Mouse (Mus musculus) liver, postnatal 0 days (tissue): ENCODE results near the gene Pde6c. TPM values are rescaled to one million over a fixed set of nuclear protein-coding genes. Genes with fewer than 3 reads are reported as not detected.
A peak's percentile ranks its signal among the peaks of the same experiment; 100 is the strongest.

Experiments
- ATAC-seq: fragments of 200-750 bp; cut with Nextera tagmentation; 2 replicates; pipeline ENCODE4 v1.8.0; 2017; ENCODE audit warnings: mild to moderate bottlenecking, moderate library complexity
- DNase-seq: peaks from one replicate; pipeline ENCODE4 v3.0.0-alpha.2; 2016
- H3K27ac ChIP-seq: fragments of 300-500 bp; sonication (generic); 2 replicates; pipeline ENCODE4 v1.5.1; 2014; ENCODE audit warnings: antibody characterized with exemption, moderate library complexity, mild to moderate bottlenecking, low read depth
- H3K27me3 ChIP-seq: fragments of 300-500 bp; sonication (generic); 2 replicates; pipeline ENCODE4 v1.6.1; 2014; ENCODE audit warnings: low read length, control low read depth, mixed read lengths; ENCODE audit not compliant: insufficient read depth
- H3K36me3 ChIP-seq: fragments of 300-500 bp; sonication (generic); replicated peaks from 2 replicates; pipeline ENCODE4 v1.6.1; 2014; ENCODE audit warnings: mild to moderate bottlenecking, control low read depth, low read length, moderate library complexity, mixed read lengths; ENCODE audit not compliant: insufficient read depth
- H3K4me1 ChIP-seq: fragments of 300-500 bp; sonication (generic); 2 replicates; pipeline ENCODE4 v1.6.1; 2014; ENCODE audit warnings: antibody characterized with exemption, mild to moderate bottlenecking, control low read depth; ENCODE audit not compliant: insufficient read depth
- H3K4me2 ChIP-seq: fragments of 300-500 bp; sonication (generic); 2 replicates; pipeline ENCODE4 v1.6.1; 2014; ENCODE audit warnings: low read depth, mild to moderate bottlenecking, low read length, moderate library complexity, mixed read lengths
- H3K4me3 ChIP-seq: fragments of 300-500 bp; sonication (generic); 2 replicates; pipeline ENCODE4 v1.5.1; 2014; ENCODE audit warnings: low read depth, low read length
- H3K9ac ChIP-seq: fragments of 300-500 bp; sonication (generic); replicated peaks from 2 replicates; pipeline ENCODE4 v1.6.1; 2014; ENCODE audit warnings: mild to moderate bottlenecking, moderate library complexity
- H3K9me3 ChIP-seq: fragments of 300-500 bp; sonication (generic); 2 replicates; pipeline ENCODE4 v1.6.1; 2016; ENCODE audit warnings: mild to moderate bottlenecking, control low read depth, low read length, mixed read lengths
- CTCF ChIP-seq: sonication (generic); IDR thresholded peaks from 2 replicates; pipeline ENCODE4 v1.5.1; 2016; ENCODE audit warnings: antibody characterized with exemption, low read depth
- EP300 ChIP-seq: IDR thresholded peaks from 2 replicates; pipeline ENCODE4 v1.6.1; 2016; ENCODE audit warnings: antibody characterized with exemption, low read depth, mild to moderate bottlenecking
- WGBS: fragments of 180-500 bp; shearing (Covaris S2); extraction: QIAGEN DNeasy Blood & Tissue Kit; methylation state at CpG from one replicate; pipeline ENCODE4 v1.1.7; 2014; ENCODE audit not compliant: insufficient replicate concordance; 5-methylcytosine and 5-hydroxymethylcytosine counted together
- polyA plus RNA-seq: library from polyadenylated mRNA; unstranded; fragments of >200 nt; fragmentation: Nextera tagmentation; extraction: Ambion mirVana; gene quantifications from 2 replicates; pipeline ENCODE4 v1.2.1, GENCODE M21; 2015

Pde6c gene
- polyA plus RNA-seq, 1 experiment from 2014 or later: 24.7 TPM

DNA sequence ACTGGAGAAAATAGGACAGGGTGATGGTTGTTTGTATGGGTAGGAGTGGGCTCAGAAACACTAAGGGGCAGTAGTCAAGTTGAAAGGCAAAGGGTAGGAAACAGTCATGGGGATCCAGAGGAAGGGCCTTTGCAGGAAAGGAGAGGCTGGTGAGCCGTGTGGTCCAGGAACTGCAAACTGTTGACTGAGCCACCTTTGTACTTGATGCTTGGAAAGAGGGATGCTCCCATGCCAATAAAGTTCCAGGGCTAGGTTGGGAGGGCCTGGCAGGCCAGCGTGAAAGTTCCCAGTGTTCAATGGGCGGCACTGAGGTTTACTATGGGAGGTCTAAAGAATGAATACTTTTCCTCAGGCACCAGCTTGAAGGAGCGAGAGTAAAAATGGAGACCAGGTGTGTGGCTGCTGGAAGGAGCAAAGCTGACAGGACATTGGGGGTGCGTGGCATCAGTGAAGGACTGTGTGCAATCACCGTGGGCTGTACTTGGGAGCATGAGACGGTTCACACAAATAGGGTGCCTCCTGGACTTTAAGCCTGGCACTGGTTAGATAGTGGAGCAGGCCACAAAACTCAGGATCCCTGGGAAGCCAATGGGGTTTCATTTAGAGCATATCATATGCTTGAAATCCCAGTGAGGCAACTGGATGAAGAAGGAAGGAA is 17.6 kb upstream of the Pde6c start:
- DNase-seq (peak; percentile 42), ATAC-seq (peak; percentile 62)
- Histone ChIP-seq H3K36me3 (peaks cover 3% of the 10 kb centered on the region), H3K9ac (no peak overlapping the region), H3K4me2 (no peak overlapping the region), H3K4me1 (no peaks in the 10 kb centered on the region), H3K27me3 (no peaks in the 10 kb centered on the region), H3K27ac (no peak overlapping the region; the same call in 1 of the 2 replicates), H3K9me3 (no peaks in the 10 kb centered on the region), H3K4me3 (no peak overlapping the region)
- TF ChIP-seq EP300 (no peak), CTCF (no peak)
- 67% methylated on average over 7 of the region's 7 CpGs for WGBS

DNA sequence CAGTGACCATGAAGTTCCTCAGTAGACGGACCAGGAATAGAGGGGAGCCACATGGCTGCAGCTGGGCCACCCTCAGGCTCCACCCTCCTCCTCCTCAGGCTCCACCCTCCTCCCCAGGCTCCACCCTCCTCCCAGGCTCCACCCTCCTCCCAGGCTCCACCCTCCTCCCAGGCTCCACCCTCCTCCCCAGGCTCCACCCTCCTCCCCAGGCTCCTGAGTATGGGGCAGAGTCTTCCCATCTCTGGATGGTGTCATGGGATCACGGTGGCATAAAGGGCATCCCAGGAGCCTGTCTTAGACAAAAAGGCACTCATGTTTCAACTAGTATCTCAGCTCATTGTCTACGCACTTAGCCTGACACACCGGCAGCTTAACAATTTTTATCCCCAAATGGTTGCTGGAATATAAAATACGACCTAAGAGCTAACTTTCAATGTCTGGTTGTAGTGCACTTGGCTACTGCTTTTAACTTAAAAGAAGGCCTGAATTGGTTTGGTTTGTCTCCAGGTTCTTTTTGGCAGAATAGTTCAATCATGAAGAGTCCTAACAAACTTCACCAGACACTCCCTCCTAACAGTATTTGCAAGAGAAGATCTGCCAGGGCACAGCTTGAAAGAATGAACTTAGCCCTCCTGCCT is 12.3 kb upstream of the Pde6c start:
- 70% methylated on average over 5 of the region's 5 CpGs for WGBS

DNA sequence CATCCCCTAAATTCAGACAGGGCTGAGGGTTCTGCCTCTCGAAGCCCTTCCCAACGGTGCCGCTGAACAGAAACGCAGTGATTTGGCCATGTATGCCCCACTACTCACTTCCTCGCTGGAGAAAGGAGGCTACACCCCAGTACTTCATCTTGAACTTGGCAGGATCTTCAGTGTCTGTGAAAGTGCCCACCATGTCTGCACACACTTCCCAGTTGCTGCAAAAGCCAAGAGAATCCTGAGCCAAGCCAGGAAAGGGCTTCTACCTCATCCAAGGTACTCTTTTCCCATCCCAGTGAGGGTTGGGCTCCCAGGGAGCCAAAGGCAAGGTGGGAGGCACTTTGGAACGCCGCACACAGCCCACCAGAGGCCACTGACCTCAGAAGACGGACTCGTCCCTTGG is 8.7 kb upstream of the Pde6c start:
- DNase-seq: no peak
- Histone ChIP-seq H3K27ac (peak overlapping the region; percentile 100), H3K4me3 (peak overlapping the region; percentile 46), H3K9me3 (no peaks in the 10 kb centered on the region), H3K4me1 (peaks cover 3% of the 10 kb centered on the region; the same call in 1 of the 2 replicates), H3K27me3 (peaks cover 10% of the 10 kb centered on the region; the same call in 1 of the 2 replicates), H3K9ac (peak overlapping the region; percentile 71), H3K4me2 (peak overlapping the region; percentile 69), H3K36me3 (no peaks in the 10 kb centered on the region)
- WGBS: 15% methylated on average over 9 of the region's 9 CpGs
- ATAC-seq: no peak
- TF ChIP-seq CTCF: no peak
- no peak for TF ChIP-seq EP300

More for the DNA sequence above, 12.3 kb upstream of the Pde6c start:
- ATAC-seq (peak; percentile 49), DNase-seq (peak; percentile 63)
- TF ChIP-seq CTCF (no peak), EP300 (no peak)
- H3K36me3 ChIP-seq: peaks cover 3% of the 10 kb centered on the region
- no peaks in the 10 kb centered on the region for H3K4me1 ChIP-seq
- H3K9ac ChIP-seq: no peak overlapping the region
- peaks cover 10% of the 10 kb centered on the region; the same call in 1 of the 2 replicates for H3K27me3 ChIP-seq
- H3K4me2 ChIP-seq: peak overlapping the region; percentile 69
- peak overlapping the region; percentile 100 for H3K27ac ChIP-seq
- 0 out of 2 replicates have a peak overlapping the region, but pooled peaks have one; percentile 9 for H3K4me3 ChIP-seq
- H3K9me3 ChIP-seq: no peaks in the 10 kb centered on the region

DNA sequence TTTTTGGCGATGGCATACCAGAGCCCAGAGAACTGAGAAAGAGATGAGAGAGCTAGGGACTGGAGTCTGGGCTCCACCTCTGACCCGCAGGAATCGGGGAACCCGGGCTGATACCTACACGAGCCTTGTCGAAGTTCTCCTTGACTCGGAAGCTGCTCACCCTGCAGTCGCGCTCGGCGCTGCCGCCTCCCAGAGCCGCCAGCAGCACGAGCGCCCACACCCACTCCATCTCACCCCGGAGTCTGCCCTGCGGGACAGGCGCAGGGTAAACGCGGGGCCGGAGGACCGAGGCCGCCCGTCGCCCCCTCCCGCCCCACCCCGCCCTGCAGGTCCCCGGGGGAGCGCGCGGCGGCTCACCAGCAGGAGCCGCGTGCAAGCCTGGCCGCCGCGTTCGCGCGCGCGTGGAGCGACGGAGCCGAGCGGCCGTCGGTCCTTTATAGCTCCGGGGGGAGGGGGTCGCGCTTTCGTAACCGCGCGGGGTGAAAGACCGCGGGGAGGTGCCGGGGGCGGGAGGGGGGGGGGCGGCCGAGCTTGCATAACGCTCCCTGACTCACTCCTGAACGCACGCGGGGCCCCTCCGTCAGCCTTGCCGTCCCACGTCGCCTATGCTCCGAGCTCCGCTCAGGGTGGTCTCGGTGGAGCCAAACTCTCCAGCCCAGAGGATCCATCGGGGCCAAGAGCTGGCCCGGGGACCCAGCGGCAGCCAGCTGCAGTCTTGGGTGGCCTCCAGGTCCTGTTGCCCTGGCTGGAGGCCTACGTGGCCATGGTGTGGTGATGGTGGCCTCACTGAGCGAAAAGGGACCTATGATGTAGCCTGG is 8.0 kb upstream of the Pde6c start:
- Histone ChIP-seq H3K36me3 (no peaks in the 10 kb centered on the region), H3K9me3 (no peaks in the 10 kb centered on the region), H3K9ac (peak overlapping the region; percentile 71), H3K27me3 (peaks cover 10% of the 10 kb centered on the region; the same call in 1 of the 2 replicates), H3K4me2 (peak overlapping the region; percentile 69), H3K27ac (peak overlapping the region; percentile 100), H3K4me1 (peaks cover 3% of the 10 kb centered on the region; the same call in 1 of the 2 replicates), H3K4me3 (peak overlapping the region; percentile 46)
- DNase-seq (peak; percentile 86), ATAC-seq (peak; percentile 78)
- TF ChIP-seq CTCF (no peak), EP300 (no peak)
- WGBS: 2% methylated on average over 59 of the region's 77 CpGs

DNA sequence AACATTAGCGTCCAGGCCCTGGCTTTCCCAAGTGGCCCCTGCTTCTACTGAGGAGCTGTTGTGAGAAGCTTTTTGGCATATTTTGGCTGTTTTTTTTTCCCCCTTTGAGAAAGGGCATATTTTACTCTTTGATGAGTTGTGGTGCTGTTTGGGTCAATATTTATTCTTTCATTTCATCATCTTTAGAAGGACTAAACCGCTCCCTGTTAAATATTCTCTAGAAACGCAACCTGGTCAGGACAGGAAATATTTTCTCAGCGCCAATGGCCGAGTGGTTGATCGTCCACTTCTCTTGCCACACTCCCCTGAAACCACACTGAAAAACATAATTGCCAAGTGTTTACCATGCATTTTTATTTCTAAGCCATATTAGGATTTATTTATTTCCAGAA is 7.4 kb upstream of the Pde6c start, which contains the start of gene Rbp4:
TSS of gene Rbp4 (minus strand) at position 63 of the 392 bp plus-strand sequence.
- TF ChIP-seq EP300 (0 out of 2 replicates have a peak, but pooled peaks have one; percentile 41), CTCF (no peak)

DNA sequence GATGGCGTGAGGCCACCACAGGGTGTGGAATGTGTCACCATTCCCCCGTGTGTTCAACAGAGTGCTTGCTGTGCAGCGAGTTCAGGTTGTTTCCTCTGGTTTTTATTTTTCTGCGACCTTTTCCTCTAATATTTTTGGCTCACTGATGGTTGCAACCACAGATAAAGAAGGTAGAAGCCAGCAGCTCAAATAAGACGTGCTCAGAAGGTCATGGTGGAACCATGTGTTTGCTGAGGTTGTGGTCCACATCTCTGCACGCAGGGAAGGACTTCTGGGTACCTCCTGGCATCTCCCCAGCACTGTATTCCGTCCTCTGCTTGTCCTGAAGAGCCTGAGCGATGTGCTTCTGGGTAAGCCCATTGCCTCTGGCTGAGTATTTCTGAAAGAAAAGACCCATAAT is 5.9 kb upstream of the Pde6c start:
- H3K9me3 ChIP-seq: no peaks in the 10 kb centered on the region
- WGBS: 47% methylated on average over 8 of the region's 8 CpGs
- peaks cover 10% of the 10 kb centered on the region; the same call in 1 of the 2 replicates for H3K27me3 ChIP-seq
- H3K4me3 ChIP-seq: no peak overlapping the region
- peaks cover 3% of the 10 kb centered on the region; the same call in 1 of the 2 replicates for H3K4me1 ChIP-seq
- no peak for TF ChIP-seq EP300
- no peak for TF ChIP-seq CTCF
- no peak overlapping the region for H3K4me2 ChIP-seq
- ATAC-seq (no peak), DNase-seq (no peak)
- no peak overlapping the region for H3K9ac ChIP-seq
- H3K27ac ChIP-seq: peak overlapping the region; percentile 24; the same call in 1 of the 2 replicates
- H3K36me3 ChIP-seq: no peaks in the 10 kb centered on the region

More for the DNA sequence above, 7.4 kb upstream of the Pde6c start, which contains the start of gene Rbp4:
- no peaks in the 10 kb centered on the region for H3K9me3 ChIP-seq
- DNase-seq (no peak), ATAC-seq (peak; percentile 62)
- H3K4me3 ChIP-seq: peak within 1 kb of the TSS; percentile 46
- peak within 1 kb of the TSS; percentile 100 for H3K27ac ChIP-seq
- H3K36me3 ChIP-seq: no peaks in the 10 kb centered on the region
- H3K27me3 ChIP-seq: peaks cover 10% of the 10 kb centered on the region; the same call in 1 of the 2 replicates
- WGBS: 47% methylated on average over 6 of the region's 6 CpGs
- H3K9ac ChIP-seq: peak within 1 kb of the TSS; percentile 71
- peak within 1 kb of the TSS; percentile 69 for H3K4me2 ChIP-seq
- peaks cover 3% of the 10 kb centered on the region; the same call in 1 of the 2 replicates for H3K4me1 ChIP-seq
